Mouse (Mus musculus): ENCODE measurements around the gene Olfr803.

The Olfr803 gene

GRCm38 (mm10) chr10:129694186-129694585 lies at the start of gene Olfr803:
Gene Olfr803 (minus strand): TSS chr10:129694286.
- DNase-seq: no peak

- no peak for DNase-seq
These were observed 47.7 kb upstream of the Olfr803 start, which contains the start of gene Olfr806 for GRCm38 (mm10) chr10:129741821-129742220. Gene Olfr806 (minus strand): TSS chr10:129741921.

- no peak for DNase-seq
These were observed 35.2 kb upstream of the Olfr803 start, which contains the start of gene Olfr805 for GRCm38 (mm10) chr10:129729275-129729674. Gene Olfr805 (minus strand): TSS chr10:129729375.

DNA sequence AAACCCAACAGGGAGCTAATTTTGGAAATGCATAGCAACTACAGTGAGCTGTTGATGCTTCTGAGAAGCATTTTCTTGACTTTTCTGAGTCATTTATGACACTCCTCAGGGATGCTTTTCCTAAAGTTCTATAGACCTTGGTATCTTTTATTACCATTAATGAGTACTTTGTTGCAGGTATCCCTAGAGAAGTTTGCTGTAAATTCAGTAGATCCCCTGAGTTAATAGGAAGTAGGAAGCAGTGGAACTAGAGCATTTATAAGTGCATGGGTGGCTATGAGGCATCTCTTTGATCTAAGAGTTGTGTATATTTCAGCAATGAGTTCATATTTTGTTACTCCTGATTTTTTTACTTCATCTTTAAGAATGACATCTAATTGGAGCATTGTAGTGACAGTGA lies 8.8 kb upstream of the Olfr803 start, which contains the start of gene Olfr804:
TSS of gene Olfr804 (plus strand) at position 301 of the 400 bp plus-strand sequence.
- DNase-seq: no peak

- no peak for DNase-seq
These were observed 6.0 kb downstream of the Olfr803 start, which contains the start of gene Olfr802 for GRCm38 (mm10) chr10:129688069-129688468. Gene Olfr802 (minus strand): TSS chr10:129688169.

GRCm38 (mm10) chr10:129673765-129674164 lies 20.3 kb downstream of the Olfr803 start, which contains the start of gene Olfr801:
Gene Olfr801 (minus strand): TSS chr10:129673865.
- DNase-seq: no peak

DNA sequence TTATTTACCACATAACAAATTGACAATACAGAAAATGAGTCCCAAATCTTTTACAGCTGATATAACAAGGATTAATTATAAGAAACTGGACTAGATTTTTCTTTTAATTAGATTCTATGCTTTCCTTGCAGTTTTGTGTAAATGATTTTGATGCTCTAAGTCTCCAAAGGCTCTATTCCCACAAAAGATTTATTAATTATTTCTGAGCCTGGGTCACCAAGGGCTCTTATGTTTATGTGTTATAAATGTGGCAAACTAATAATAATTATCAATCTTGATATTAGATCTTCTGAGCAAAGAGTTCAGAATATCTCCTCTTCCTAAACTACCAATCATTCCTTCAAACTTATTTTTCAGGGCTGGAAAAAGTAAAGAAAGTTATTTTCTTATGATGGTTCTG lies 36.7 kb downstream of the Olfr803 start, which contains the start of gene Olfr800:
TSS of gene Olfr800 (plus strand) at position 301 of the 400 bp plus-strand sequence.
- no peak for DNase-seq

DNA sequence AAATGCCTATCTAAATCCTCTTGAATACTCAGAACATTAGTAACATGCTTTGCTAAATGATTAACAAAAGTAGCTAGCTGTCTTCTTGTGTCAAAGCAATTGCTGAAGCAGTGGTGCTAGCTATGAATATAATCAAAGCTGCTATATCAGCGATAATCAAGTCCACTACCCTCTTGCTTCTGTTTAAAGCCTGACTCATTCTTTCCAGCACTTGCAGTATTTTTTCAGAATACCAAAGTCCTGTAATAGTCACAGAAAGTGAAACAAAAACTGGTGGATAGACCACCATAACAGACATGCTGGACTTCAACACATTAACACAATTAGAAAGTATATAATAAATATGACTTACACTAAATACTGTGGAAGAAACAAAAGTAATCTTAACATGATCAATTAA lies 42.3 kb downstream of the Olfr803 start:
- DNase-seq: no peak
